Mouse (Mus musculus): ENCODE measurements around the gene Rab30. TPM values are rescaled to one million over a fixed set of nuclear protein-coding genes. Genes with fewer than 3 reads are reported as not detected.
"Not testable (repeated sequence)": the region's sequence is repeated elsewhere in the genome, so short reads cannot be mapped to it uniquely, and the experiment has no call there.

Gene Rab30
- total RNA-seq (2021), result 10 to 100 TPM in 1 of 2 experiments, 1 to 10 TPM in 1; 6.7 to 12.7 TPM
- long read RNA-seq, experiment 1, full-length matches to known transcripts, result 7 of 12 reads
- long read RNA-seq, experiment 1, partial matches to known transcripts, result 0 of 12 reads
- long read RNA-seq, experiment 1, other reads (novel, unspliced or antisense), result 5 of 12 reads
- long read RNA-seq, experiment 2, full-length matches to known transcripts, result 1 of 2 reads
- long read RNA-seq, experiment 2, partial matches to known transcripts, result 0 of 2 reads
- long read RNA-seq, experiment 2, other reads (novel, unspliced or antisense), result 1 of 2 reads

- peak; percentile 96 for DNase-seq
These were observed at the start of gene Rab30 for GRCm38 (mm10) chr7:92741152-92741860. Gene Rab30, plus strand, starts transcription at chr7:92741603.

DNA sequence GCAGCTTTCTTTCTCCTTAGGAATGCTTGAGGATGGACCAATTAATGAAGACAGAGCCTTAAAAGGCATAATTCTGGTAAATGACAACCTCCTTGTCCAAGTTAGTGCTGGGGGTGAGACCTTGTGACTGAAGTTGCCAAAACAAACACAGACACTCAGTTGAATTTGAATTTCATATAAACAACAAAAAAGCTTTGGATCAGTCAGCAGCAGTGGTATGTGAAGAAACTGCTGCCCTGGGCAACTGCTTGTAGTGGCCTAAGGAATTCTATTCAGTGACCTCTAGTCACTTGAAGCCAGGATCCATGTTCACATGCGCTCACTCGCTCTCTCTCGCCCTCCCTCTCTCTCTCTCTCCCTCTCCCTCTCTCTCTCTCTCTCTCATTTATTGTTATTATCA lies 45.0 kb upstream of the Rab30 start:
- no peak for DNase-seq

- no peak for DNase-seq
These were observed 42.6 kb upstream of the Rab30 start for GRCm38 (mm10) chr7:92698770-92699169.

GRCm38 (mm10) chr7:92703661-92704060 lies 37.7 kb upstream of the Rab30 start:
- DNase-seq, result no peak

- DNase-seq, result no peak
These were observed 35.9 kb upstream of the Rab30 start for GRCm38 (mm10) chr7:92705534-92705933.

DNA sequence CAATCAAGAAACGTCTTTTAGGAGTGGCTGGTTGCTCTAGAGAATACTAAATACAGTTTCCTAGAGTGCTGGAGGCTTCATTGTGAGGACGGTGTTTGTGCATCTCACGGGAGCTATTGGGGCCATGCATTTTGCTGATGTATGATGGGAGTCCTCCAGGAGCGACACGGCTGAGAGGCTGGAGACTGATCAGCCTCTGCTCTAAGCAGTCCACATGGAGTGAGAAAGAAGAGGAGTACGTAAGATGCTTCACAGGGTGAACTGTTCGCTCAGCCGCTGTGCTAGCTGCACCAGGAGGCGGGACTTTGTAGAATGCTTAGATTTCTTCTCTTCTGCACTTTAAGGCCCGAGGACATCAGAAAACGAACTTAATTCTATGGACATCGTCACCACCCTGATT lies 34.7 kb upstream of the Rab30 start:
- no peak for DNase-seq

- DNase-seq, result no peak
These were observed 31.8 kb upstream of the Rab30 start for GRCm38 (mm10) chr7:92709573-92709972.

DNA sequence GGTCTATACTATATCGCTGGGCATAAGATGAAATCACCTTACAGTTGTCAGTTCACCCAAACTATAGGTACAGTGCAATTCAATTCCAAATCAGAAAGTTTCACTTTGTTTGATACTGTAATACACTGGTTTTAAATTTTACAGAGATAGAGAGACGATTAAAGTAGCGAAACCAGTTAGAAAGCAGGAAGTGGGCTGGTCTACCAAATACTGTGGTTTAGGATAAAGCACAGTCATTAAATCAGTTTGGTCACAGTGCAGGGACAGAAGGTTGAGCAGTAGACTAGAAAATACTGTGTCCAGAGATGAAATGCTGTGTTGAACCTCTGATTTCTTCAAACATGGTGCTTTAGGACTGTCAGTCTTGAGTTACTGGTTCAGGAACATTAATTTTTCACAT lies 29.8 kb upstream of the Rab30 start:
- DNase-seq, result no peak

GRCm38 (mm10) chr7:92715055-92715454 lies 26.3 kb upstream of the Rab30 start:
- no peak for DNase-seq

DNA sequence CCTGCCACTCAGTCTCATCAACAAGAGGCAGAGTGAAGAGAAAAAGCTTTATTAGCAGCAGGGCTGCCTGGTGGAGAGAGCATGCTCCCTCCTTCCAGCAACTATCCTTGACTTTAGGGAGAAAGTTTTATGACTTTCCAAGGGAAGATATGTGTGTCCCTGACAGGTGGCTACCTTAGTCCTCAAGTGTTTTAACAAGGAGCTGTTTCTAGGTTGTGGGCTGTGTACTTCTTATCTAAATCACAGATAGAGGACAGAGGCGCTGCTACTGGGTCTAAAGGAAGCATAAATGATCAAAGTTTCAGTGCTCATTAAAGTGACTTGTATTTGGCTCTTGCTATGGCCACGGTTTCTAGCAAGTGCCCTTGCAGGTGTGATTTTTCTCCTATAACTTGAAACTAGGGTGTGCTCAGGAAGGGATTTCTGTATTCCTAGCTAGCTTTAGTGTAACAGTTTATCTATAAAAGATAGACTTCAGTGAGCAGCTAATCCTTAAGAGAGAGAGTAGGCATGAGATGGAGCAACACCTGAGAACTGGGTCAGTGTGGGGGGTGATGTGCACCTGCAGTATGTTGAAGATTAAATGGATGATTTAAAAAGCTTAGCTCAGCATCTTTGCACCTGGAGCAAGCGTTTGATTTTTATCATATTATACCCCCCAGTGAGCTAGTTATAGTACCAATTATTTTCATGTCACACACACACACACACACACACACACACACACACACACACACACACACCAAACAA lies 21.1 kb upstream of the Rab30 start:
- no peak for DNase-seq

GRCm38 (mm10) chr7:92723750-92724149 lies 17.7 kb upstream of the Rab30 start:
- DNase-seq, result peak; percentile 9

DNA sequence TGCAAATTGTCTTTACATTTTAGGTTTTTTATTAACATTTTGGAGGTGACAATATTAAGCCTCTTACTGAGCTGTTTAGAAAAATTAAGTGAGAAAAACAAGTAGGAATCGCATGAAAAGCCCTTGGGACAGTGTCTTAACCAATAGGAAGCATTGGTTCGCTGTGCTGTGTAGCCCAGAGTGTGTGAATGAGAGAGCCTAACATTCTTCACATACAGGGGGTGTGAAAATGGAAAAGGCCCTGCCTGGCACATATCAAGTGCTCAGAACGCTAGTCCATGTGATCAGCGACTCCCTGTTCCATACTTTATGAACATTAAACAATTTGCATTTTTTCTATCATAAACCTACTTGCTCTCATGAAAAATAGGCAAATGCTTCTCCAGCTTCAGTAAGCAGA lies 17.1 kb upstream of the Rab30 start:
- DNase-seq, result no peak

- DNase-seq, result not testable (repeated sequence)
These were observed 11.8 kb upstream of the Rab30 start for GRCm38 (mm10) chr7:92729583-92729982.

- no peak for DNase-seq
These were observed 10.9 kb upstream of the Rab30 start for GRCm38 (mm10) chr7:92730465-92730864.

DNA sequence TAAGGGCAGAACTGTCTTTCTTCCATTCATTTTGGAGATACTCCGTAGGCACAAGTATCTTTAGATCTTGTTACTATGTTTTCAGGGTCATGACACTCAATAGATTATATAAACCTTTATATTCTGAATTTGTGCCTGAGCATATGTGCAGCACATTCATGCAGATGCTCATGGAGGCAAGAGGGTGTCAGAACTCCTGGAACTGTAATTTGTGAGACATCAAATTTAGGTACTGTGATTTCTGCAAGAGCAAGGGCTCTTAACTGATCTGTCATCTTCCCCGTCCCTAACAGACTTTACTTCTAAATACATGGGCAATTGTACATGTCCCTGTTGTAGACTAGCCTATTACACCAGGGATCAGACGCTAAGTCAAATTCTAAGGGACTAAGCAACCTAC lies 10.4 kb upstream of the Rab30 start:
- DNase-seq, result no peak

DNA sequence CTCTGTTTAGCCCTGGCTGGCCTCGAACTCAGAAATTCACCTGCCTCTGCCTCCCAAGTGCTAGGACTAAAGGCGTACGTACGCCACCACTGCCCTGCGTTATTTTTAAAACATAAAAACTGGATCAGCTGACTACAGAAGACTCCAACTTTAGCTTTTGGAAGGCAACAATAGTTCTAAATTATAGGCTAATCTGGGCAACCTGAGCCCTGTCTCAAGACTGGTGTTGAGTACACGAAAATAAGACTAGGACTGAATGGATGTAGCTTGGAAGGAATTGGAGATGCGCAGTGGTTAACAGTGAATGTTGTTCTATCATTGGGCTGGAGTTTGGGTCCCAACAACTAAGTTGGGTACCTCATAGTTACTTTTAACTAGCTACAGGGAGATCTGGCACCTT lies 9.3 kb upstream of the Rab30 start:
- no peak for DNase-seq

DNA sequence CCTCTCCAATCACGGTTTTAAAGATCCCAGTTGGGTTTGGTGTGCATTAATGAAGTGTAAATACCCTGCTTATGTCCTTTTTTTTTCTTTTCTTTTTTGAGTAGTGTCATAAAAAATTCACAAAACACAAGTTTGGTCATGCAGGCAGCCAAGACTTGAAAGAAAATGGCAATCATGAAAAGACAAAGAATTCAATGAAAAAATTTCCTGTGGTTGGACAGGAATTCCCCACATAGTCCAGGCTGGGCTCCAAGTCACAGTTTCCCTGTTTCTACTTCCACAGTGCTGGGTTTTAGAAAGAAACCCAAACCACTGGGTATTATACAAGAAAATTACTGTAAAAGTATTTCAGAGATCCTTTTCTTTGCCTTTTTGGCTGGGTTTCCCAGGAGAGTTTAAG lies 3.8 kb upstream of the Rab30 start:
- DNase-seq, result no peak

GRCm38 (mm10) chr7:92739956-92740355 lies 1.4 kb upstream of the Rab30 start:
- DNase-seq, result no peak

- no peak for DNase-seq
These were observed 840 bp upstream of the Rab30 start for GRCm38 (mm10) chr7:92740411-92741115.

- no peak for DNase-seq
These were observed 452 bp downstream of the Rab30 start for GRCm38 (mm10) chr7:92741861-92742249.

DNA sequence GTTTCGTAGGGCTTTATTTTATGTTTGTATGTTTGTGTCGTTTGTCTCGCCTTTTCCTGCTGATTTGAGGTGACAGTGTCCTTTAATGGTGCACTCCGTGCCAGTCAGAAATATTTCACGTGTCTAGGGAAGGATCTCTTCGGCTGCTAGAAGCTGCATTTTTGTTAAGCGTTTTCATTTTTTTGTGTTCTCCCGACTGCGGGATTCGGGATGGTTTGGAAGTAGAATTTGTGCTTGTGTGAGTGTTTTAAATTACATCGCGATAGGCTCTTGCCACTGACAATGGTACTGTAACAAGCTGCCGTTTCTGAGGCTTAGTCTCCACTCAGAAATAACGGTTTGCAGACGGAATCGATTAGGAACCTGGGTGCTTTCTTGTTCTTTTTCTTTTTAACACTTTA lies 938 bp downstream of the Rab30 start:
- no peak for DNase-seq

- DNase-seq, result no peak
These were observed 1.4 kb downstream of the Rab30 start for GRCm38 (mm10) chr7:92742774-92743173.

GRCm38 (mm10) chr7:92743325-92743724 lies 1.9 kb downstream of the Rab30 start:
- no peak for DNase-seq
